Mouse (Mus musculus) telencephalon, adult 2 months (tissue): Measurements from ENCODE around the gene Ntn3.
A peak's percentile ranks its signal among the peaks of the same experiment; 100 is the strongest.

ENCODE experiments used
- DNase-seq: peaks from one replicate; pipeline ENCODE4 v3.0.0-alpha.2; 2011; ENCODE audit warnings: low read depth, low spot score

Ntn3 gene

GRCm38 (mm10) chr17:24211631-24212440, 2.5 kb upstream of the Ntn3 start:
- DNase-seq: peak; percentile 93

GRCm38 (mm10) chr17:24210591-24210990, 1.3 kb upstream of the Ntn3 start:
- DNase-seq: no peak

- no peak for DNase-seq
Measured at GRCm38 (mm10) chr17:24209916-24210240, 547 bp upstream of the Ntn3 start.

DNA sequence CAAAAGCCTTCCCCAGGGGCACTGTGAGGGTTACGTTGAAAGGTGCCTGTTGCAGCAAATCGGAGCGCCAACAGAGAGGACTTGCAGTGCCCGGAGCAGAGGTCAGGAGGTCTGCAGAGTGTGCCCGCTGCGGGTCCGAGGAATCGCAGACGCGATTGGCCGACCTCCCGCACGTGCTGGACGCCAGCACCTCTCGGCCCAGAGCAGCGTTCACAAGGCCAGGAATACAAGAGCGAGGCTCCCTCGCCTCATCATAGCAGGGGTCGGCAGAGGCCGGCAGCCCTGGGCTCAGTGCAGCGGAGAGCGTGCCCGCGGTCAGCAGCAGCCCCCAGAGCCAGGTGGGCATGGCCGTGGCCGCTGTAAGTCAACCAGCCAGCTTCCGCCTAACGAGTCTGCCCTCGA, 689 bp downstream of the Ntn3 start:
- DNase-seq: no peak

- DNase-seq: no peak
Measured at GRCm38 (mm10) chr17:24207768-24208640, 1.3 kb downstream of the Ntn3 start.

GRCm38 (mm10) chr17:24206451-24207351, 2.6 kb downstream of the Ntn3 start:
- DNase-seq: no peak

- no peak for DNase-seq
Measured at GRCm38 (mm10) chr17:24205908-24206361, 3.4 kb downstream of the Ntn3 start.

DNA sequence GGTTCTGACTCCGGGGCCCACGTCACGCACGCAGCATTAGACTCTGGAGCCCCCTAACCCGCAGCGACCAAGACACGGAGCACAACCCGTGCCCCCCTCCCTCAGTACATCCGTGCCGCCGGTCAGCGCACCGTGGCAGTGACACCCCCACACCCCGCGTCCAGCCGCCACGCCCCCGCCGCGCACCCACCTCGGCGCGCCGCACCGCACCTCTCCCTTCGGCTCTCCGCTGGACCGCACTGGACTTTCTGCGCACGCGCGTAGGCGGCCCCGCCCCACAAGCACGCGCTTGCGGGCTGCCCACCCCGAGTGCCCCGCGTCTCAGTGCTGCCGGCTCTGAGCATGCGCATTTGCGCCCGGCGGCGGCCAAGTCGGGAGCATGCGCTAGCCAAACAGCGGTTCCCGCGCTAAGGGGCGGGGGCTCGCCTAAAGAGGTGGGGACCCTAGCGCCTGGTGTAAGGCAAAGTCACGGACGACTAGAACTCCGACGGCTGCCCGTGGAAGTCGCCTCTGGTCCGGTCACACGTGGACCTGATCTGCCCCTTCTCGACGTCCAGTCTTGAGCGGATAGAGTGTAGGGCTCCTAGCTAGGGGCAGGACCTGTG, 3.9 kb downstream of the Ntn3 start, which contains the start of gene Tbc1d24:
Tbc1d24 (minus strand) TSS at position 279 of the 605 bp plus-strand sequence.
- DNase-seq: peak; percentile 86

- DNase-seq: no peak
Measured at GRCm38 (mm10) chr17:24204846-24205245, 4.5 kb downstream of the Ntn3 start.

- no peak for DNase-seq
Measured at GRCm38 (mm10) chr17:24203611-24204534, 5.5 kb downstream of the Ntn3 start.

DNA sequence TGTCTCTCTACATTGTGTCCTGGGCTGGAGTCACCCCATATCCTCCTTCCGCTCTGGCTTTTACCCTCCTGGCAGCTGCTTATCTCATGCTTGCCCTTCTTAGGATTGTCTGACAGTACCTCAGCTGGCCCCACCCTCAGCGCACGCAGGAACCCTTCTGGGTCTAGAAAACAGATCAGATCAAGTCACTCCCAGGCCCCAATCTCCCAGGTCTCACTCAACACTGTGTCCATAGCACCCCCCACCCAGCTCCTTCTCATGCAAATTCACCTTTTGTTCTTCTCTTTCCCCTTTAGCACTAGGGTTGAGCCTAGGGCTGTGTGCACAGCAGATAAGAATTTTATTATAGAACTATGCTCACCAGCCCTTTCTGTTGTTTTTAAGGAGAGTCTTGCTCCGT, 6.3 kb downstream of the Ntn3 start:
- no peak for DNase-seq

DNA sequence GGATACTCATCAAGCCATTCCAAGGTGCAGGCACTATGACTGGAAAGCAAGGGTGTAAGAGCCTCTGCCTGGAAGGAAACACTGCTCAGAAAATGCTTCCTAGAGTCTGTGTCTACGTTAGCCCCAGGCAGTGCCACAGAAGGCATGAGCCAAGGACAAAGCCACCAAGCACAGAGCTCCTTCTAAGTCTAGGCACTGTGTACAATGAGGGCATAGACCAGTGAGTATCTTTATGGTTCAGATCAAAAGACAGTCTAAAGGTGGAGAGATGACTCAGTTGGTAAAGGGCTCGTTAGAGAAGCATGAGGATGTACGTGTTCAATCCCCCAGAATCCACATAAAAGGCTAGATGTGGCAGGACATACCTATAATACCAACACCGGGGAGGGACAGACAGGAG, 8.2 kb downstream of the Ntn3 start:
- DNase-seq: no peak

DNA sequence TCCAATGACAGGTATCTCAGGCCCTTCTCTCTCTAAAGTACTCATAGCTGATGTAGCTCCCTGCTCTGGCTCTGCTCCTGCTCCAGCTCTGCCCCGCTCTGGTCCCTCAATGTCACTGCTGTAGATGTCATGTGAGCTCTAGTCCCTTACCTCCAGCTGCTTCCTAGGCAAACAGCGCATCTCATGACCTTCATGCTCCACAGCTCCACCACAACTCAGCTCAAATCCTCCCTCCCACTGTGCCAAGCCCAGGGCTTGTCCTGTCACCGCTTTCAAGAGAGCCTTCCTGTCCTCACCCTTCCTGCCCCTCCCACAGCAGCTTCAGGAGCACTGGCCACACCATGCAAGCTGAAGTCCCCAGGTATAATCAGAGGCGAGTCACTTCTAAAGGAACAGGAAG, 9.6 kb downstream of the Ntn3 start:
- no peak for DNase-seq

- peak; percentile 89 for DNase-seq
Measured at GRCm38 (mm10) chr17:24199252-24199651, 10.1 kb downstream of the Ntn3 start.

DNA sequence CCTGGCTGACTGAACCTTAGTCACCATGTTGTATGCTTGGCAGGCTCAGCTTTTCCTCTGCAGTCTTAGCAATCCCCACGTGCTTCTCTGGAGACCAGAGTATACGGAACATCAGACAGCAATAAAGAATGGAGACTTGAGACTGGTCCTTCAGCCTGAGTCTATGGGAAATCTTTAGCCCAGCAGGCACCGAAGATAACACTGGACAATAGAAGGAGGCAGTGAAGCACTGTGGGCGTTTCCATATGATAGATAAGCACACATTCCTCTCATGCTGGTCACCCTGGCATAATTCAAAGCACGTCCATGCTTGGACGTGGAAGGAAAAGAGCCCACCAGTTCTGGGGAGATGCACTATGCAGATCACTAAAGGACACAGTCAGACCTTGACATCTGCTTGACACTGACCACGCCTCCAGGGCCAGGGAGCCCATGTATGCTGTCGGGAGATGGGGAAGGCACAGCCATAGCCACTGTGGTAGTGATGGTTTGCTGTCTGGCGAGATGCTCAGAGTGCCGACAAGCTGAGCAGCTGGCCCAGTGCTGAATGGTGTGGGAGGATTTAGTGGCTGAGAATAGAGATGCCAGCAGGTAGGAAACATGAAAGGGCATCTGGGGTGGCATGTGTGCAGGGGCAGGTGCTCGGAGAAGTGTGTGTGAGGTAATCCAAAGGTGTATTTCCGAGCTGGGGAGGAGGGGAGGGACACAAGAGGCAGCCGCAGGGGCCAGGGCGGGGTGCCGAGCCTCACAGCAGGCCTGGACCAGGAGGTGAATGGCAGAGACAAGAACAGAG, 12.1 kb downstream of the Ntn3 start:
- no peak for DNase-seq

DNA sequence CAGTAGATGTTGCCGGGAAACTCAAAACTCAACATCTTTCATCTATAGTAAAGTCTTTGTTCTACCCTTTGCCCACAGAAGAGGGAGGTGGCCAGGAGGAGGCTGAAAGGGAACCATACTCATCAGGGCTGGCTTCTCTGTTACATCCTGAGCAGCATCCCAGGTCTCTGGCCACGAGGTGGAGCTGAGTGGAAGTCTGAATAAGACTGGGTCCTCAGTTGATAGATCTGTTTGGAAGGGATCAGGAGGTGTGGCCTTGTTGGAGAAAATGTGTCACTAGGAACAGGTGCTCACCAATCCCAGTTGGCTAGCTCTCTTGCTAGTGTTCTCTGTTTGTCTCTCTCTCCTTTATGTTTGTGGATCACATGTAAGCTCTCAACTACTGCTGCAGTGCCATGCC, 14.0 kb downstream of the Ntn3 start:
- DNase-seq: no peak

GRCm38 (mm10) chr17:24193769-24194168, 15.6 kb downstream of the Ntn3 start:
- no peak for DNase-seq

- no peak for DNase-seq
Measured at GRCm38 (mm10) chr17:24193268-24193667, 16.1 kb downstream of the Ntn3 start.

- no peak for DNase-seq
Measured at GRCm38 (mm10) chr17:24192848-24193247, 16.5 kb downstream of the Ntn3 start.
